Mouse (Mus musculus) megakaryocyte, embryonic 14.5 days (primary cell): Measurements from ENCODE around the gene Rpl37. TPM values are rescaled to one million over a fixed set of nuclear protein-coding genes. Genes with fewer than 3 reads are reported as not detected.

Experiments
- H3K27me3 ChIP-seq: replicated peaks from 2 replicates; pipeline ENCODE3; 2012; ENCODE audit warnings: inconsistent platforms
- H3K36me3 ChIP-seq: replicated peaks from 2 replicates; pipeline ENCODE3; 2012; ENCODE audit warnings: low read length, inconsistent platforms, mixed read lengths
- H3K4me1 ChIP-seq: 2 replicates; pipeline ENCODE4 v1.6.1; 2012; ENCODE audit warnings: inconsistent platforms
- H3K4me3 ChIP-seq: replicated peaks from 2 replicates; pipeline ENCODE3; 2012; ENCODE audit warnings: moderate library complexity, mild to moderate bottlenecking, inconsistent platforms
- H3K9me3 ChIP-seq: 2 replicates; pipeline ENCODE4 v1.6.1; 2012; ENCODE audit warnings: inconsistent platforms
- FLI1 ChIP-seq: IDR thresholded peaks from 2 replicates; pipeline ENCODE4 v1.6.1; 2012; ENCODE audit warnings: low read length, inconsistent platforms, mixed read lengths
- GATA1 ChIP-seq: IDR thresholded peaks from 3 replicates; pipeline ENCODE4 v1.6.1; 2012; ENCODE audit warnings: mixed read lengths, low read length, inconsistent platforms, borderline replicate concordance
- polyA plus RNA-seq: library from polyadenylated mRNA; stranded (reverse); fragments of >175 nt; gene quantifications from 2 replicates; pipeline ENCODE4 v1.2.3, GENCODE M21; 2012; ENCODE audit warnings: low replicate concordance; ENCODE audit not compliant: insufficient read depth

Gene Rpl37
- polyA plus RNA-seq, 1 experiment = 79.8 TPM

DNA sequence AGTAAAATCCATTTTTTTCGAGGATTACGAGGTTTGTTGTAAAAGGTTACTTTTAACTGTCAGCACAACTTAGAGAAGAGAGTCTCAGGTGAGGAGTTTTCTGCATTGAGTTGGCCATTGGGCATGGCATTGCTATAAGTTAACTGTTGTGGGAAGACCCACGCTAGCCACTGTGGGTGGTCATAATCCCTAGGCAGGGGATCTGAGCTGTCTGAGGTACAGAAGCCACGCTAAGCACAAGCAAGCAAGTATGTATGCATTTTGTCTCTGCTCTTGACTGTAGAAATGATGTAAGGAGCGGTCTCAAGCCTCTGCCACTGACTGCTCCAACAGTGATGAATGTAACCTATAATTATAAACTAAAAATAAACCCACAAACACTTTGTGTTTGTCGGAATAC lies 10.6 kb upstream of the Rpl37 start:
- H3K27me3 ChIP-seq = peaks cover 33% of the 10 kb centered on the region
- H3K36me3 ChIP-seq = no peaks in the 10 kb centered on the region
- no peaks in the 10 kb centered on the region; the same call in 1 of the 2 replicates for H3K9me3 ChIP-seq
- H3K4me1 ChIP-seq = peaks cover 14% of the 10 kb centered on the region
- no peak overlapping the region for H3K4me3 ChIP-seq
- no peak for TF ChIP-seq GATA1
- TF ChIP-seq FLI1 = no peak

DNA sequence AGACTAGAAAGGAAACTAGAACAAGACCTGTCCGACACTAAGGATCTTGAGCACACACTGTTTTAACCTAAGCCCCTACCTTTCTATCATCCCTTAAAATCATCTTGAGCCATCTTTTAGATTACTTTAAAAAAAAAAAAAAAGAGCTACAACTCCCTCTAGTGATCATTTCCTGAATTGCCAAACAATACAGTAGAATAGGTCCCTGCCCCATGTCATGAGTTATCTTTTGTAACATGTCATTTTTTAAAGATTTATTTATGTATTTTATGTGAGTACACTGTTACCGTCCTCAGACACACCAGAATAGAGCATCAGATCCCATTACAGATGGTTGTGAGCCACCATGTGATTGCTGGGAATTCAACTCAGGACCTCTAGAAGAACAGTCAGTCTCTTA lies 10.2 kb upstream of the Rpl37 start:
- Histone ChIP-seq H3K4me3 (no peak overlapping the region), H3K9me3 (no peaks in the 10 kb centered on the region; the same call in 1 of the 2 replicates), H3K4me1 (peaks cover 14% of the 10 kb centered on the region), H3K36me3 (no peaks in the 10 kb centered on the region), H3K27me3 (peaks cover 33% of the 10 kb centered on the region)
- TF ChIP-seq FLI1 (no peak), GATA1 (no peak)

DNA sequence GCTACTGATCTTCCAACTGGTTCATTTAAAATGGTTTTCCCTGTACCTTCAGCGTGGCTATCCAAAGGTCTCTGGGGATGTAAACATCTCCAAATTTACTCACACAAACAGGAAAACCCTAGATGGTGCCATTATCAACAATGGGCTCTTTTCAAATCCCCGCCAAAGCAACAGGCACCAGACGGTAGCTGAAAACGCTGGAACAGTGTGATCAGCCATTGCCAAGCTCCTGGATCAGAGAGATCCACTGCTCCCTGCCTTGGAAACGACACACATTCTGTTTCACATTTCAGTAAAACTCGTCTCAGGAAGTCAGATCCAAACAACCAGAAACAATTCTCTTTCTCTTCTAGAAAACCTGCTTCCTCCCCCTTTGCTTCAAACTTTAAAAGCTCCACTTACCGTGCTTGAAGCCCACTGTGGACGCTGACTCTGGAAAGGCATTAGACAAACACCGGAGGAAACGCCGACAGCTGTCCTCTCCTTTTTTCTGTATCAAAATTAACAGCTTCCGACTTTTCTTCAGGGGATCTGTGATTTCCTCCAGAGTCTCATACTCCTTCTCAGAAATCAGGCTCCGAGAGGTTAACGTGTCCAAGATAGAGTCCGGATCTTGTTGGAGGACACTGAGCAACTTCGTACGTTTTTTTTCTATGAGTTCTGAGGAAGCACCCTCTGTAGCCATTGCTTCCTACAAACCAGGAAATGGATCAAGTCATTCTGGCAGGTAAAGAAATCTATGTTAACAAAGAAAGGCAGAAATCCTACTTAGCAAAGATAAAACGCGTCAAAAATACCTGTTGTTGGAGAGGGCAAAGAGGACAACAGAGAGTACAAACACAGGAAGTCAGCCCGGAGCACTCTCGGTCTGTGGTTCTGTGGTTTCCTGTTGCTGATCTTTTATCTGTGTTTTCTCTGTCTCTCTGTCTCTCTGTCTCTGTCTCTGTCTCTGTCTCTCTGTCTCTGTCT lies 8.5 kb upstream of the Rpl37 start, which contains the start of gene Card6:
Gene Card6, minus strand, starts transcription at position 854 of the 969 bp plus-strand sequence.
- TF ChIP-seq GATA1 (no peak), FLI1 (no peak)
- Histone ChIP-seq H3K27me3 (peaks cover 34% of the 10 kb centered on the region), H3K9me3 (no peaks in the 10 kb centered on the region; the same call in 1 of the 2 replicates), H3K4me1 (peaks cover 18% of the 10 kb centered on the region), H3K36me3 (no peaks in the 10 kb centered on the region), H3K4me3 (peak within 1 kb of the TSS; percentile 77)

DNA sequence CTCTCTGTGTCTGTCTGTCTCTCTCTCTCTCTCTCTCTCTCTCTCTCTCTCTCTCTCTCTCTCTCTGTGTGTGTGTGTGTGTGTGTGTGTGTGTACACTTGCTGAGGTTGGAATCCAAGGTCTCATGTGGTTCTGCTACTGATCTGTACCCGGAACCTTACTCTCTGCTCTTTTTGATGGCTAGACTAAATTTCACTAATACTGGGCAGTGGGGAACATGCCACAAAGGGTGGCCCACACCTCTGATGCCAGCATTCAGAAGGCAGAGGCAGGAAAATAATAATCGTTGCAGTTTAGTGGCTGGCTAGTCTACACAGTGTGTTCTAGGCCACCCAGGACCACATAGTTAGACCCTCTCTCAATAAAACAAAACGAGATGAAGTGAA lies 7.8 kb upstream of the Rpl37 start:
- Histone ChIP-seq H3K36me3 (no peaks in the 10 kb centered on the region), H3K4me3 (peak overlapping the region; percentile 62), H3K9me3 (no peaks in the 10 kb centered on the region; the same call in 1 of the 2 replicates), H3K27me3 (peaks cover 36% of the 10 kb centered on the region), H3K4me1 (peaks cover 18% of the 10 kb centered on the region)
- TF ChIP-seq FLI1 (no peak), GATA1 (no peak)

DNA sequence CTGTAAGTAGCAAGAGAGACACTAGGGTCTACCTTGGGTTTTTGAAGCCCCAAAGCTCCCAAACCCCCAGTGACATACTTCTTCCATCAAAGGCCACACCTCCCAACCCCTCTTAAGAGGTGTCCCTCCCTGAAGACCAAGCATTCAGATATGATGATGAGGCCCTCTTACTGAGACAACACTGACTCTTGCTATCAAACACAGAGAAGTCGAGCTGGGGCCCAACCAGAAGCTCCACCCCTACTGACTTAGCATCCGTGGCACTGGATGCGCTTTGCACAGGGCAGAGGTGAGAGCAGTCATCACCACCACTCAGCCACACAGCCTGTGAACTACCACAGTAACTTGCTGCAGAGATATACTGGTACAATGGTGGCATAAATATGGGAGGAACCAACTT lies 3.8 kb upstream of the Rpl37 start:
- Histone ChIP-seq H3K27me3 (peaks cover 24% of the 10 kb centered on the region), H3K9me3 (no peaks in the 10 kb centered on the region; the same call in 1 of the 2 replicates), H3K36me3 (peaks cover 3% of the 10 kb centered on the region), H3K4me1 (peaks cover 32% of the 10 kb centered on the region), H3K4me3 (no peak overlapping the region)
- no peak for TF ChIP-seq GATA1
- no peak for TF ChIP-seq FLI1

DNA sequence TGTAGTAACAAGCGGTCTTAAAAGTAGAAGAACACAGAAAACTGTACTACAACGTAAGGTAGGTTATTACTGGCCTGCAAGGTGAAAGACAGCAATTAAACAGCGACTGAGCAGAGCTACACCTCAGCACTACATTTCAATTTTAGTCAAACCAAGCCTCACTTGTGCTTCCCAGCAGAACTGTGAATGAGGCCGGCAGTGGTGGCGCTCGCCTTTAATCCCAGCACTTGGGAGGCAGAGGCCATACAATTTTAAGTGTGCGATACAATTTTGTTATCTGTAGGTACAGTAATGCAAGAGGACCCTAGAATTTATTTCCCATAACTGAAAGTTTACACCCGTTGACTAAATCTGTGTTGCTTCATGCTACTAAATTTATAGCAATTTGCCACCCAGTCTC lies 1.3 kb upstream of the Rpl37 start:
- no peaks in the 10 kb centered on the region; the same call in 1 of the 2 replicates for H3K9me3 ChIP-seq
- peak overlapping the region; percentile 99 for H3K4me3 ChIP-seq
- no peak for TF ChIP-seq GATA1
- TF ChIP-seq FLI1 = no peak
- peaks cover 44% of the 10 kb centered on the region for H3K4me1 ChIP-seq
- peaks cover 28% of the 10 kb centered on the region for H3K36me3 ChIP-seq
- H3K27me3 ChIP-seq = peaks cover 9% of the 10 kb centered on the region

DNA sequence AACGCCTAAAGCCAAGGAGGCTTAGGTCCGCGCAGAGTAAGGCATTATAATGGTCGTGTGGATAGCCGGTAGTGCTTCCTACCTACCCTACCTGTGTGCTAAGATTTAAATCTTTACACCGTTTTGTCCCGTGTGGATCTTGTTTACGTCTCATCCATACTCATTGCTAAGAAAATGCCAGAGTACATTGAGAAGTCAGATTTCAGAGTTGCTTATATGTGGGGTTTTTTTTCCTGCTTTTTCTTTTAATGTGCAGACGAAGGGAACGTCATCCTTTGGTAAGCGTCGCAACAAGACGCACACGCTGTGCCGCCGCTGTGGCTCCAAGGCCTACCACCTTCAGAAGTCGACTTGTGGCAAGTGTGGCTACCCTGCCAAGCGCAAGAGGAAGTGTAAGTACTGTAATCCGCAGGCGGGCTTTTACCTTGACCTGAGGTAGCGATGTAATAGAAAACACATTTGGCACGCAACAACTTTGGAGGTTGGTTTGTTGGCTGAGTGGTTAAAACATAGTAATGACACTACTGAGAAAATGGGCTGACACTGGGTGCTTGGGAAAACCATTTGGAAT lies 671 bp downstream of the Rpl37 start:
- TF ChIP-seq GATA1 (no peak), FLI1 (no peak)
- peaks cover 46% of the 10 kb centered on the region for H3K36me3 ChIP-seq
- H3K27me3 ChIP-seq = peaks cover 7% of the 10 kb centered on the region
- H3K4me3 ChIP-seq = peak overlapping the region; percentile 99
- H3K4me1 ChIP-seq = peaks cover 54% of the 10 kb centered on the region
- no peaks in the 10 kb centered on the region for H3K9me3 ChIP-seq

DNA sequence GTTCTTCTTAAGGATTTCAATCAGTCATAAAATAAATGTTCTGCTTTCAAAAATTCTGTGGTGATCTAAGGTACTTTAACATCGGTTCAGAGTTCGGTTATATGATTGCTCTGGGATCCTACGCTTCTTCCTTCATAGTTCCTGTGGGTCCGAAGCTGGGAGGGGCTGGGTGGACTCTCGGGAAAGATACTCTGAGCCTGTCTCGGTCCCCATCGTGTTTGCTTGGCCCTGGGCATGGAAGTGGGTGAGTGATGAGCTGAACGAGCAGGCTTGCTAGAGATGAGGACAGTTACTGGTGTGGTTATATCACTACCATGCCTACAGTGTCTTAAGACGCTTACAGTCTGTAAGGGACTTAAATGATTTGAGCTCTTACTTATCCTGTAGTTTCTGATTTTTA lies 2.2 kb downstream of the Rpl37 start:
- TF ChIP-seq GATA1 = no peak
- TF ChIP-seq FLI1 = no peak
- H3K4me1 ChIP-seq = peaks cover 50% of the 10 kb centered on the region

DNA sequence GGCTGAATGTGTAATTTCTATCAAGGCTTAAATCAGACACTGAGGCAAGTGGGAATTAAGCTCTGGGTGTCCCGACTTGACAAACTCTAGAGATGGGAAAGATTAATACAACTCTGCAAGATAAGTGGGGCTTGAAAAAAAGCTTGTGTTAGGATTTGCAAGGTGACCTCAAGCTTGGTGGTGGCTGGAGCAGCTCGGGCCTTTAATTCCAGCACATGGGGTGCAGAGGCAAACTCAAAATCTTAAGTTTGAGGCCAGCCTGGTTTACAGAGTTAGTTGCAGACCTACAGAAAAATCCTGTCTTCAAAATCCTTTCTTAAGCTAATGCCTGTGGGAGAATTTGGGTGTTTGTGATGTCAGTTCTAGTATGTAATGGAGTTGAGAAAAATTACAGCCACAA lies 2.7 kb downstream of the Rpl37 start:
- H3K9me3 ChIP-seq = peaks cover under 1% of the 10 kb centered on the region; the same call in 1 of the 2 replicates
- H3K27me3 ChIP-seq = no peaks in the 10 kb centered on the region
- H3K4me3 ChIP-seq = no peak overlapping the region
- peaks cover 50% of the 10 kb centered on the region for H3K4me1 ChIP-seq
- TF ChIP-seq FLI1 (no peak), GATA1 (no peak)
- H3K36me3 ChIP-seq = peaks cover 65% of the 10 kb centered on the region

More for the DNA sequence above, 2.2 kb downstream of the Rpl37 start:
- Histone ChIP-seq H3K4me3 (peak overlapping the region; percentile 51), H3K27me3 (no peaks in the 10 kb centered on the region), H3K36me3 (peaks cover 60% of the 10 kb centered on the region), H3K9me3 (no peaks in the 10 kb centered on the region)

DNA sequence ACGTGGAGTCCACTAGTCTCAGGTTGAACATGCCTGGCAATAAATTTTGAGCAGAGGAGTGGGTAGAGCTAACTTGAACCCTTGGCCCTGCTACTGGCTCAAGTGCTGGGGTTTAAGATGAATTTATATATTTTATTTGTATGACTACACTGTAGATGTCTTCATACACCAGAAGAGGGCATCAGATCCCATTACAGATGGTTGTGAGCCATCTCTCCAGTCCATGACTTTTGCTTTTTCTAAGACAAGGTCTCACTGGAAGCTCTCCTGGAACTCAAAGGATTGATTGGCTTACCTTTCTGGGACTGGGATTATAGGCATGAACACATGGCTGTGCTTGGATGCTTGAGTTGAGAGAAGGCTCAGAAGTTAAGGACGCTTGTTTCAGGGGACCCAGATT lies 3.3 kb downstream of the Rpl37 start:
- Histone ChIP-seq H3K27me3 (no peaks in the 10 kb centered on the region), H3K4me3 (no peak overlapping the region), H3K36me3 (peaks cover 70% of the 10 kb centered on the region), H3K9me3 (peaks cover 6% of the 10 kb centered on the region), H3K4me1 (peaks cover 45% of the 10 kb centered on the region)
- TF ChIP-seq FLI1 (no peak), GATA1 (no peak)
